Mouse (Mus musculus) telencephalon, adult 2 months (tissue): ENCODE results near the gene Tenm4.

Experiments
- DNase-seq: peaks from one replicate; pipeline ENCODE4 v3.0.0-alpha.2; 2011; ENCODE audit warnings: low read depth, low spot score

The Tenm4 gene

DNA sequence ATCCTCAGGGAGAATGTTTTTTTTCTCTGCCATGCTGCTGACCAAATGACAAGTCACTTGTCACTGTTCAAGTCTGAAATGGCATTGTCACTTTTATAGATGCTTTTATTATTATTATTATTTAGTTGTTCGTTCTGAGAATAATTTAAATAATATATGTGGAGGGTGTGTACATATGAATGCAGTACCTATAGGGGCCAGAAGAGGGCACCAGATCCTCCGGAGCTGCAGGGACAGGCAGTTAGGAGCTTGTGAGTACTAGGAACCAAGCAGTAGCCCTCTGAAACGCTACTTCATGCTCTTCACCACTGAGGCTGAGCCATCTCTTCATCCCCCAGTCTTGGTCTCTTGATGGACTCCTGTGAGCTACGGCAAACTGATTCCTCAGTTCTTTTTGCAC, 598.7 kb downstream of the Tenm4 start:
- no peak for DNase-seq

DNA sequence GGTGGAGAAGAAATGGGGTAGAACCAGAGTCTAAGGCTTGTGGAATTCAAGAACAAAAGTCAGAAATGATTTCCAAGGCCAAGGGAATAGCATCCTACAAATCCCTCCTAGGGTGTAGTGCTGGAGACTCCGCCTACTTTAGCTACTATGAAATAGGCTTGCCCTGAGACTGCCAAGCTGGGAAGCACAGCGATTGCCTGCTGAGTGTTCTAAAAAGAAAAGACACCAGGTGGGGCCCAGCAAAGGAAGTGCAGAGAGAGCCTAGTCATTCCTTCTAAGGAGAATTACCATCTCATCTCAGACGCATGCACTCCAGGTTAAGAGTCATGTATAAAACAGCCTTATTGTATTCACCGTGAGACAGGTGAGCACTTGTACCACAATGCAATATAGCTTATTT, 601.9 kb downstream of the Tenm4 start:
- DNase-seq, result peak; percentile 56

- peak; percentile 51 for DNase-seq
Measured at GRCm38 (mm10) chr7:96773585-96774225, 602.7 kb downstream of the Tenm4 start.

- no peak for DNase-seq
Measured at GRCm38 (mm10) chr7:96775080-96775486, 604.0 kb downstream of the Tenm4 start.

- no peak for DNase-seq
Measured at GRCm38 (mm10) chr7:96777938-96778600, 607.0 kb downstream of the Tenm4 start.

DNA sequence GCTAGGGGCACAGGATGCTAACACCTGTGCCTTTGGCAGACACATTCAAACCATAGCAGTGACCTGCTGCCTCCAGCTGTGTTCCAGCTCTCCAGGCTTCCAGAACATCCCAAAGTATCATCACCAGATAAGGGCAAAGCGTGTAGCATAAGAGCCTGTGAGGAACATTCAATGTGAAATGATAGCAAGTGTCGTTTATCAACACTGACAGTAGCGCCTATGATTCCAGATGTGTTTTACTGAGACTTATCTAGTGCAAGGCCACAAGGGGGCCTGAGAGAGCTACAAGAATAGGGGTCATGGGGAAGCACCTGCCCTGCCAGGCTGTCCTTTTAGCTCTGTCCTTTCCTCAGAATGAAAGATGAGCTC, 607.5 kb downstream of the Tenm4 start:
- no peak for DNase-seq

GRCm38 (mm10) chr7:96780556-96780955, 609.5 kb downstream of the Tenm4 start:
- no peak for DNase-seq

GRCm38 (mm10) chr7:96781068-96781467, 610.0 kb downstream of the Tenm4 start:
- no peak for DNase-seq

GRCm38 (mm10) chr7:96782686-96783085, 611.6 kb downstream of the Tenm4 start:
- DNase-seq, result no peak

GRCm38 (mm10) chr7:96785808-96786207, 614.8 kb downstream of the Tenm4 start:
- DNase-seq, result no peak

DNA sequence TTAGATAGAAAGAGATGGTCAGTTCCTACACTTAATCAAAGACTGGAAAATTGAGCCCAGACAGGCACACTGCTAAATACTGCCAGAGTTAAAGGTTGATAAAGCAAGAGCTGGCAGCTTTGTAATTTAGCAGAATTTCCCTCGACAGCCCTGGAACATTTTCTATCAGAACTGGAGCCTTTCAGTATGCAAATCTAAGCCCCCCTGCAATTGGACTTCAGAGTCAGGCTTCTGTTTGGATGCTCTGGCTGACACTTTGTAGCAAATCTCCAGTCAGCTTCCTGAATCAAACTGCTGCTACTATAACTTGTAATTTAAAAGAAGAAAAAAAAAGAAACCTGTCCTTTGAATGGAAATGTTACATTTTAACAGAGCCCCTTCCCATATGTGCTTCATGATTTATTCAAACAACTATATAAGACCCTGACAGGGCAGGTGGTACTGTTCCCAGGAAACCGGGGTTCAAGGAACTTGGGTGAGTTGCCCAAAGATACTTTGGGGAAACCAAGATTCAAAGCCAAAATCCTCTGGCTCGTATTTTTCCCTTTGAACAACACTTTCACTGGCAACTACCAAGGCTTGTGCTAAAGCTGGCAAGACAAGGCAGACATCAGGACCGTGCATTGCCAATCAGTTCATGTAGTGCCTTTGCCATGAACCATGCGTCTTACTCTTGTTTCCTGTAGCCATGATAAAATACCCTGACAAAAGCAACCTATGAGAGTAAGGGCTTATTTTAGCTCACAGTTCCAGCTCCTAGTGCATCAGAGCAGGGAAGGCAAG, 615.4 kb downstream of the Tenm4 start:
- no peak for DNase-seq

DNA sequence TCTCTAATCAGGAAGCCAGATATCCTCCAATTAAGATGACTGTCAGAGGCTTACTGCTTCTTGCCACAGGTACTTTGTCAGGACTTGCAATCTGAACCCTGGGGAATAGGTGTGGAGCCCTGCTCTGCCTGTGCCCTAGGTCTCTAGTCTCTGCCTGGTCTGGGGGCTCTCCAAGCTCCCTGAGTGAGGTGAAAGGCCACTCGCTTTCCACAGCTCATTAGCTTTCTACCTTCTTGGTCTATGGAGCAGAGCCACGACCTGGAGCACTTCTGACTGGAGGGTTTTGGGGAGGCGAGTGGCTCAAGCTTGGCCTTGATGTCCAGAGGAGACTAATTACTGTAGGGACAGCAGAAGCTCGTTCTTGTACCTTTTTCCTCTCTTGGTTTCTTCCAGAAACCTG, 617.1 kb downstream of the Tenm4 start:
- no peak for DNase-seq

DNA sequence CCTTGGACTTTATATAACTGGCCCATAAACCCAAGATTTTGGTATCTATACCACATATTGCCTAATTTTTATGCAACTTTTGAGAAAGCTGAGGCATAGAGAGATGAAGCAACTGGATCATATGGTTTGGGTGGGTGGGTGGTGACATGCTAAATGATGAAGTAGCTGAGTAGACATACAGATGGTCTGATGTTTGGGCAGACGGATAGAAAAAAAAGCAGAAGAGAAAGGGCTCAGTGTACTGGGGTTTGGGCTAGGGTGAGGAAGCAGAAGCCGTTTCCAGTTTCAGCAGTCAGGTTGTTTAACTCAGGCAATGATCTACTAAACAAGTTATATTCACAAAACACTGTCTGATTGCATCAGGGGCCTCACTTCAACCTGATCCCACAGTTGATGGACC, 619.3 kb downstream of the Tenm4 start:
- peak; percentile 76 for DNase-seq

DNA sequence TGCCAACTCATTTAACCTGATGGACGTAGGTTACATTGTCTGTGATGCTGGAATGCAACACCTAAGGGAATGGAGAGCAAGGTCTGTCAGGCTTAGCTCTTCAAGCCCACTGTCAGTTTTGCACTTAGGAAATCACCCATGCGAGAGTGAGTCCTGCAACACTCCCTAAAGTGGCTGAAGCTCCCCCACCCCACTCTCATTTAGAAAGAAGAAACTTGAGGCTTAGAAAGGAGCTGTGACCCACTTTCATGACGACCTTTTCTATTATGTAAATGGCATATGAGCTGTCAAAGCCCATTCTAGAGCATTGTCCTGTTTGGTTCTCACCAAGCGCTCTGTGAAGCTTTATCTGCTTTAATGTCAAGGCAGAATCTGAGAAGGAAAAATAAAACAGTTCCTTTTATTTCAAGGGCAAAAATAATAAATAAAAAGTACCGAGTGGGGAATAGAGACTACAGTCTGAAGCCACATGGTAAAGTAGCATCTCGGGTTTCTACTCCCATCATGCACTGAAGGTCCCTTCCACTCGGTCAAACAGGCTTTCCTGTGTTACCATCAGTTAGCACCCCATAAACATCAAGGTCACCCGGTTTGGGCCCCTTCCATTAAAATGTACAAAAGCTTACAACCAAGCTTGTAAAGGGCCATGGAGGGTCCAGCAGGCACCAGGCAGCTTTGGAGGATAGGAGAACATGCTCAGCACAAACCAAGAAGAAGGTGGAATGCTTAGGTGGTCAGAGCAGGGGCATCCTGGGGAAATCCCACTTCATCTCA, 621.6 kb downstream of the Tenm4 start:
- DNase-seq, result no peak

GRCm38 (mm10) chr7:96796033-96796741, 625.1 kb downstream of the Tenm4 start:
- peak; percentile 92 for DNase-seq

DNA sequence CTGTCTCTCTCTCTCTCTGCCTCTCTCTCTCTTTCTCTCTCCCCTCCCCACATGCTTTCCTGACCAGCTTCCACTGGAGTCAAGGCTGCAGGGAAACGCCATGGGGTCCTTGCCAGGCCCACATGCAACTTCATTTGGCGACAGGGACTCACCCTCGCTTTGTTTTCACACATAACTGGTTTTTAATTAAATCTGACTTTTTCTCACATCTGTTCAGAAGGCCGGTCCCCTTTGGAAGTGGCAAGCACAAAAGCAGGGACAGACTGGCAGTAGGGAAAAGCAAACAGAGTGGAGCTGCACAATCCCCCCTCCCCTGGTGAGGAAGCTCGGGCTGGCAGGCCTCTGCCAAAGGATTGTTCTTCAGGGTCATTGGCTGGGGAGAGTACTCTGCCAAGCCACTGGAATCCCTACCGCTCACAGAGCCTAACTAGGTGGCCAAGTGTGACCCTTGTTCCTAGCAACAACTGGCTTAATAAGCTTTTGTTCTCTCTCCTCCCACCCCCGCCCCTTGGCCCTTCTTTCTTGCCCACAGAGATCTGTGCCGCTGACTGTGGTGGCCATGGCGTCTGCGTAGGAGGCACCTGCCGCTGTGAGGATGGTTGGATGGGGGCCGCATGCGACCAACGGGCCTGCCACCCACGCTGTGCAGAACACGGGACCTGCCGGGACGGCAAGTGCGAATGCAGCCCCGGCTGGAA, 625.9 kb downstream of the Tenm4 start:
- DNase-seq, result no peak

- no peak for DNase-seq
Measured at GRCm38 (mm10) chr7:96797716-96798332, 626.8 kb downstream of the Tenm4 start.

DNA sequence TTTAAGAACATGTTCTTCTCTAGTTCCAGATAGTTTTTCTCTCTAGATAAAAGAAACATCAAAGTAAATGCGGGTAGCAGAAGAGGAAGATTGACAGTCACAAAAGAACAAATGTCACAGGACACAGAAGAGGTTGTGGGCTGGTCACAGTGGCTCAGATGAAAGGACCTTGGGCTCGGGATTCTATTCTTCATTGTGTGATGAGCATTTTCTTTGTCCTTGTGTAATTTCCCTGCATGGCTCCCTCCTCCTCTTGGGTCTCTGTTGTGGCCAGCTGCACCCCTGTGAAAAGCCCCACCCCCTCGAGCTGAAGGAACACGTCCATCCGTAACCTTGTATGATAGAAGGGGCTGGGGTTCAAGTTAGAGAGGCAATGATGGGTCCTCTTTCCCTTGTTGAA, 628.8 kb downstream of the Tenm4 start:
- DNase-seq, result no peak

- no peak for DNase-seq
Measured at GRCm38 (mm10) chr7:96801368-96801767, 630.3 kb downstream of the Tenm4 start.

GRCm38 (mm10) chr7:96802216-96802615, 631.2 kb downstream of the Tenm4 start:
- DNase-seq, result no peak
